ENCODE assay signal across 19 mouse cellular contexts in genomic region chr12:51089324-51089723, GRCm38 (mm10).
A peak's percentile ranks its signal among the peaks of the same experiment; 100 is the strongest.
DNase-seq lines count a peak whose midpoint lies in the region; ATAC-seq and TF ChIP-seq lines count a peak whose summit lies in the region.
"Had no signal": no experiment of that assay in that cellular context is flagged by ENCODE, and none has a peak within 500 bp of the region (broad histone marks: within the 10 kb centered on the region; RNA-seq: fewer than 3 reads in every experiment).

No protein-coding gene starts in this region.

- no peaks in the 10 kb centered on the region for H3K36me3 ChIP-seq in forebrain, embryonic 16.5 days (ENCODE audit: control insufficient read depth, insufficient read depth)
- no peaks in the 10 kb centered on the region for H3K36me3 ChIP-seq in forebrain, embryonic 12.5 days (replicated peaks)
- H3K36me3 ChIP-seq: embryonic facial prominence, embryonic 10.5 days; embryonic facial prominence, embryonic 12.5 days had no signal

- H3K4me1 ChIP-seq in forebrain, embryonic 16.5 days (replicated peaks; ENCODE audit: control insufficient read depth, insufficient read depth, low read length): peaks cover 7% of the 10 kb centered on the region
- 0 out of 2 replicates have a peak, but pooled peaks cover 3% of the 10 kb centered on the region for H3K4me1 ChIP-seq in forebrain, embryonic 12.5 days
- H3K4me1 ChIP-seq: embryonic facial prominence, embryonic 10.5 days; embryonic facial prominence, embryonic 12.5 days had no signal

- H3K4me3 ChIP-seq in forebrain, embryonic 16.5 days (replicated peaks; ENCODE audit: low read length): no peak overlapping the region
- H3K4me3 ChIP-seq in forebrain, embryonic 12.5 days (replicated peaks): no peak overlapping the region
- H3K4me3 ChIP-seq: embryonic facial prominence, embryonic 10.5 days; embryonic facial prominence, embryonic 12.5 days had no signal

- no peak for TF ChIP-seq CTCF in brain, embryonic 14.5 days (IDR thresholded peaks at IDR 0.05; ENCODE audit: borderline replicate concordance, extremely low read depth, insufficient read depth, insufficient read length)

- no peaks in the 10 kb centered on the region for H3K9me3 ChIP-seq in forebrain, embryonic 16.5 days (ENCODE audit: control insufficient read depth, low read length)
- H3K9me3 ChIP-seq in forebrain, embryonic 12.5 days: no peaks in the 10 kb centered on the region
- H3K9me3 ChIP-seq: embryonic facial prominence, embryonic 10.5 days; embryonic facial prominence, embryonic 12.5 days had no signal

- no peak overlapping the region for H3K27ac ChIP-seq in forebrain, embryonic 16.5 days (ENCODE audit: low read length)
- H3K27ac ChIP-seq in forebrain, embryonic 12.5 days: no peak overlapping the region
- H3K27ac ChIP-seq: embryonic facial prominence, embryonic 10.5 days; embryonic facial prominence, embryonic 12.5 days had no signal

- 52% methylated on average over 7 of the region's 7 CpGs for WGBS in forebrain, embryonic 16.5 days
- WGBS in forebrain, embryonic 12.5 days: 86% methylated on average over 7 of the region's 7 CpGs

- no peak for TF ChIP-seq POLR2A in brain, embryonic 14.5 days (IDR thresholded peaks at IDR 0.05; ENCODE audit: borderline replicate concordance, extremely low read depth, insufficient read depth, insufficient read length, poor library complexity, severe bottlenecking)

- H3K27me3 ChIP-seq in forebrain, embryonic 16.5 days (replicated peaks; ENCODE audit: control insufficient read depth, insufficient read depth, low read length): no peaks in the 10 kb centered on the region
- no peaks in the 10 kb centered on the region for H3K27me3 ChIP-seq in forebrain, embryonic 12.5 days
- H3K27me3 ChIP-seq: embryonic facial prominence, embryonic 12.5 days had no signal

- peak; percentile 27 for DNase-seq in layer of hippocampus, adult 9-11 months
- no peak for DNase-seq in layer of hippocampus, adult 9-10 months (ENCODE audit: low spot score)
- peak; percentile 57 for DNase-seq in brain, embryonic 14.5 days (ENCODE audit: low read depth)
- DNase-seq in MN1 (ENCODE audit: low spot score): no peak
- DNase-seq: adrenal gland, adult 8-10 months; adrenal gland, postnatal 14 days; adrenal gland, postnatal 36 days; cerebellum, adult 11-12 months; cerebellum, adult 2 months; cerebellum, adult 9-10 months; cerebellum, postnatal 10 days; cerebellum, postnatal 25 days; forebrain, postnatal 0 days had no signal

- no peak overlapping the region for H3K9ac ChIP-seq in forebrain, embryonic 16.5 days (replicated peaks; ENCODE audit: low read depth, low read length)
- no peak overlapping the region for H3K9ac ChIP-seq in forebrain, embryonic 12.5 days
- H3K9ac ChIP-seq: embryonic facial prominence, embryonic 12.5 days; forebrain, postnatal 0 days had no signal

- H3K4me2 ChIP-seq in forebrain, embryonic 16.5 days (ENCODE audit: low read length): no peak overlapping the region
- H3K4me2 ChIP-seq in forebrain, embryonic 12.5 days: no peak overlapping the region
- H3K4me2 ChIP-seq: embryonic facial prominence, embryonic 12.5 days had no signal

- ATAC-seq in forebrain, embryonic 16.5 days: peak; percentile 57; the same call in 1 of the 2 replicates
- no peak for ATAC-seq in forebrain, embryonic 12.5 days (ENCODE audit: low FRiP score)
- ATAC-seq: activated CD4-positive, CD25-positive, alpha-beta regulatory T cell, adult 4 months; forebrain, postnatal 0 days; Patski had no signal

Comparison
In these comparisons a context has a peak if more than half of its experiments do, and no peak if none do; other contexts are left out.
1. DNase-seq: peak in layer of hippocampus, adult 9-11 months (single experiment) and brain, embryonic 14.5 days (single experiment); none in layer of hippocampus, adult 9-10 months (single experiment) and MN1 (single experiment).